Mouse (Mus musculus) heart, embryonic 14.5 days (tissue): ENCODE measurements at regions not wholly inside any gene's neighbourhood (a gene's known extent, or its start where the extent isn't known, plus 50 kb on each side); places are given as distances from the start of the nearest gene placed in this dataset.

Source experiments
- ATAC-seq: fragments of 200-750 bp; cut with Nextera tagmentation; 2 replicates; pipeline ENCODE4 v1.8.0; 2017; ENCODE audit warnings: low read depth, moderate TSS enrichment; ENCODE audit not compliant: insufficient number of reproducible peaks, insufficient read depth, low FRiP score
- H3K27ac ChIP-seq, 2 experiments: fragments of 200-500 bp in 1 of 2; fragments of 300-500 bp in 1 of 2; sonication (generic) in 1 of 2; replicated peaks in 1 of 2; 2 replicates each; pipeline ENCODE4 v1.5.1; 2012 to 2014; ENCODE audit warnings: low read depth in 2 of 2, low read length in 2 of 2, control low read depth in 1 of 2, mild to moderate bottlenecking in 1 of 2, mixed read lengths in 1 of 2; ENCODE audit not compliant: control insufficient read depth in 1 of 2, insufficient read depth in 1 of 2
- H3K27me3 ChIP-seq: fragments of 300-500 bp; sonication (generic); 2 replicates; pipeline ENCODE4 v1.6.1; 2014; ENCODE audit warnings: mild to moderate bottlenecking, low read length, control low read depth; ENCODE audit not compliant: control insufficient read depth, insufficient read depth
- H3K36me3 ChIP-seq: fragments of 300-500 bp; sonication (generic); 2 replicates; pipeline ENCODE4 v1.6.1; 2014; ENCODE audit warnings: mild to moderate bottlenecking, control low read depth, low read length, mixed read lengths; ENCODE audit not compliant: control insufficient read depth, insufficient read depth
- H3K4me1 ChIP-seq, 2 experiments: fragments of 200-500 bp in 1 of 2; fragments of 300-500 bp in 1 of 2; sonication (generic) in 1 of 2; 2 replicates each; pipeline ENCODE4 v1.6.1; 2012 to 2014; ENCODE audit warnings: low read length in 2 of 2, control low read depth in 1 of 2, mixed read lengths in 1 of 2; ENCODE audit not compliant: control insufficient read depth in 2 of 2, insufficient read depth in 2 of 2
- H3K4me2 ChIP-seq: fragments of 300-500 bp; sonication (generic); 2 replicates; pipeline ENCODE4 v1.6.1; 2014; ENCODE audit warnings: mild to moderate bottlenecking, low read length
- H3K4me3 ChIP-seq, 2 experiments: fragments of 200-500 bp in 1 of 2; fragments of 300-500 bp in 1 of 2; sonication (generic) in 1 of 2; 2 replicates each; pipeline ENCODE4 v1.5.1; 2012 to 2014; ENCODE audit warnings: low read length in 2 of 2, mild to moderate bottlenecking in 2 of 2, control low read depth in 1 of 2, low read depth in 1 of 2, moderate library complexity in 1 of 2; ENCODE audit not compliant: control insufficient read depth in 1 of 2, insufficient read depth in 1 of 2
- H3K9ac ChIP-seq: fragments of 300-500 bp; sonication (generic); 2 replicates; pipeline ENCODE4 v1.6.1; 2014; ENCODE audit warnings: mild to moderate bottlenecking, low read length
- H3K9me3 ChIP-seq: fragments of 300-500 bp; sonication (generic); 2 replicates; pipeline ENCODE4 v1.6.1; 2016; ENCODE audit warnings: low read length, control low read depth; ENCODE audit not compliant: control insufficient read depth
- WGBS: fragments of 180-500 bp; shearing (Covaris S2); extraction: QIAGEN DNeasy Blood & Tissue Kit; methylation state at CpG from one replicate; pipeline ENCODE4 v1.1.7; 2014; 5-methylcytosine and 5-hydroxymethylcytosine counted together

DNA sequence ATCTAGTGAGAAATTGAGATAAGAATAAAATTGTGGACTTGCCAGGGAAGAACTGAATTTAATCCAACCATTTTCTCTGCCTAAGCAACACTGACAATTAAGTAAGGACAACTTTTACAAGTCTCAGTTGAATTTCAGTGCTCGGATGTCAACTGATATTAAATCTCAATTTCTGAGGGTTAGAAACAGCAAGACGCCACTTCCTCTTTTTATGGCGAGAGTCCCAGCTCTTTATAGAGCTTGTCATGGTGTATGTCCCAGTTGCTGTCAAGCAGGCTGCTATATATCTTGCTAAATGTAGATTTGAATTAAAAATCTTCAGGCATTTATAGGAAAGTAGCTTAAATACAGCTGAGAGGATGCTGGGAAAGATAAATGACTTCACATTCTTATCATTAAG, 697.8 kb upstream of the Got2 start:
- no peak for ATAC-seq
- no peaks in the 10 kb centered on the region for H3K9me3 ChIP-seq
- H3K9ac ChIP-seq, result no peak overlapping the region
- H3K4me2 ChIP-seq, result no peak overlapping the region
- 58% methylated on average over 3 of the region's 3 CpGs for WGBS
- no peak overlapping the region for H3K27ac ChIP-seq
- no peaks in the 10 kb centered on the region for H3K36me3 ChIP-seq
- no peaks in the 10 kb centered on the region for H3K27me3 ChIP-seq
- H3K4me3 ChIP-seq, result no peak overlapping the region
- peaks cover 0 to 2% of the 10 kb centered on the region in 2 experiments; a peak in 1 of 4 replicates for H3K4me1 ChIP-seq

DNA sequence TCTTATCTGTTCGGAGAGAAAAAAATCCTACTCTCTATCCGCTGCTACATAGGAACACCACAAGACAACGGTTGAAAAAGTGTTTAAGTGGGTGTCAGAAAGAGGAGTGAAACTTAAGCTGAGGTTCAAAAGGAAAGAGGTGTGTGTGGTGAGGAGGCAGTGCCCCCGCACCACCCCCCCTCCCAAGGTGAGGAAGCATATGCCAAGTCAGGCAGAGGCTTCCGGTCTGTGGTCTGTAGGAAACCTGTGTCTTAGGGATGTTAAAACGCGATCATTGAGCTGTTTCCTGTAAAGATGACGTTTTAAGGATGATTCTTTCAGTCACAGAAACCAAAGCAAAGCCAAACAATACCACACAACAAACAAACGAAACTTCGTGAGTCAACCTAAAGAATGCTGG, 664.2 kb upstream of the Got2 start:
- no peak overlapping the region for H3K27ac ChIP-seq
- H3K4me2 ChIP-seq, result no peak overlapping the region
- H3K9me3 ChIP-seq, result no peaks in the 10 kb centered on the region
- no peak for ATAC-seq
- H3K4me1 ChIP-seq, result no peaks in the 10 kb centered on the region; a peak in 1 of 4 replicates
- H3K9ac ChIP-seq, result no peak overlapping the region
- 67% methylated on average over 10 of the region's 10 CpGs for WGBS
- no peak overlapping the region for H3K4me3 ChIP-seq
- H3K36me3 ChIP-seq, result no peaks in the 10 kb centered on the region
- no peaks in the 10 kb centered on the region for H3K27me3 ChIP-seq

DNA sequence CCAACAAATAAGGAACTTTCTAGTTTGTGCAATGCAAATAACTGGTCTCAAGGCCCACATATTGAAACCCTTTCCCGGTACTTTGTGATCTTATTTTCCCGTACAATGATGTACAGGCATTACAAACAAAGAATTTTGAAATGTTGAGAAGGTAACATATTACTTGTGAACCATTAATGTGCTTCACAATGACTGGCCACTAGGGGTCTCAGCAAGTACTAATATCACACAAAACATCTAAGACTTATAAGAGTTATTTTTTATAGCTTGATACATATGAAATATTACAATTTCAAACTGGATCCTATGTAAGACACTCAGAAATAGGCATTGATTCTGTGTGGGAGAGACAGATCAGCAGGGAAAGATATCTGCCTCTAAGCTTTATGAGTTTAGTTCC, 662.1 kb upstream of the Got2 start:
- Histone ChIP-seq H3K36me3 (no peaks in the 10 kb centered on the region), H3K4me1 (no peaks in the 10 kb centered on the region; a peak in 1 of 4 replicates), H3K27me3 (no peaks in the 10 kb centered on the region), H3K4me3 (no peak overlapping the region), H3K27ac (no peak overlapping the region), H3K4me2 (no peak overlapping the region), H3K9me3 (no peaks in the 10 kb centered on the region), H3K9ac (no peak overlapping the region)
- ATAC-seq, result no peak
- 88% methylated on average over 2 of the region's 2 CpGs for WGBS

DNA sequence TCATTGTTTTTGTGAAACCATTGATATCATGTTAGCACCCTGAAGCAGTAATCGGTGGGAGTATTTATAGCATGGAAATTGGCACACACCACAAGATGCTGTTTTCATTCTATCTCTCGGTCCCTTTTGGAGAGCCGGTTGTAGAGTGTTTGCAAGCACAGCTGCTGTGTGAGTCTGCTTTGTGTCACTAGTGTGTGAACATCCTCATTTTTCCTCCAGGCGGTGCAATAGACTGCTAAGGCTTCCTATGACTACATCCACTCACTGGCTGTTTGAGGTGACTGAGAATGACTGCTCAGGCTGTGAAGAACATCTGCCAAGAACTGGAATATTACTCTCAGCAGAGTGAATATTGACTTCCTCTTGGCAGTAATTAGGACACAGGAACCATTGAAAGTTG, 660.3 kb upstream of the Got2 start:
- Histone ChIP-seq H3K4me1 (no peaks in the 10 kb centered on the region; a peak in 1 of 4 replicates), H3K27me3 (no peaks in the 10 kb centered on the region), H3K36me3 (no peaks in the 10 kb centered on the region), H3K4me3 (no peak overlapping the region), H3K9ac (no peak overlapping the region), H3K4me2 (no peak overlapping the region), H3K27ac (no peak overlapping the region), H3K9me3 (no peaks in the 10 kb centered on the region)
- 28% methylated on average over 4 of the region's 4 CpGs for WGBS
- no peak for ATAC-seq

DNA sequence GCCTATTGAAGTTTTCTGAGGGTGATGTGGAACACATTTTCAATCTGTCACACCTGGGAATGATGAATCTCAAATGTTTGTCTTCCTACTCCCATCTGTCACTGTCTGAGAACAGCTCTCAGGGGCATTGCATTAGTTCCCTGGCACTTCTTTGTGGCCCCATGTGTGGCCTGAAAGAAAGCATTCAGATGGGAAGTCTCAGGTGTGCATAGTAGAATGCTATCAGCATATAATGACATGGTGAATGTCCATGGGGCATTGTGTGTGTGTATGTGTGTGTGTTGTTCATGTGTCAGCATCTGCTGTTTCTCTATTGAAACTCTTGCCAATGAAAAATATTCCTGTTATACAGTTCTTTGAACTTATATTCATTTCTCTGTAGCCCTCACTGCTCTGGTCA, 659.8 kb upstream of the Got2 start:
- Histone ChIP-seq H3K4me2 (no peak overlapping the region), H3K4me3 (no peak overlapping the region), H3K9me3 (no peaks in the 10 kb centered on the region), H3K4me1 (no peaks in the 10 kb centered on the region; a peak in 1 of 4 replicates), H3K9ac (no peak overlapping the region), H3K27me3 (no peaks in the 10 kb centered on the region), H3K27ac (no peak overlapping the region), H3K36me3 (no peaks in the 10 kb centered on the region)
- no peak for ATAC-seq

DNA sequence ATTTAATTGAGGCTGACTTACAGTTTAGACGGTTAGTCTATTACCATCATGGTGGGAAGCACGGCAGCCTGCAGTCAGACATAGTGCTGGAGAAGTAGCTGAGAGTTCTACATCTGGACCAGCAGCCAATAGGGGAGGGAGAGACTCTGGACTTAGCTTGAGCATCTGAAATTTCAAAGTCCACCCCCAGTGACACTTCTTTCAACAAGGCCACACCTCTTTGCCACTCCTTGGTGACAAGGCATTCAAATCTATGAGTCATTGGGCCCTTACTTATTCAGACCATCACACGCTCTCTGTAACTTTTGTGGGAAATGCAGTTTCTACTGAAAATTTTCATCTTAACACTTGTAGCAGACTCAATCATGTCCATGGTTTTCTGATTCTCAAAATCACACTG, 653.9 kb upstream of the Got2 start:
- Histone ChIP-seq H3K4me2 (no peak overlapping the region), H3K4me1 (no peaks in the 10 kb centered on the region), H3K27ac (no peak overlapping the region), H3K27me3 (no peaks in the 10 kb centered on the region), H3K9ac (no peak overlapping the region), H3K36me3 (no peaks in the 10 kb centered on the region), H3K4me3 (no peak overlapping the region), H3K9me3 (no peaks in the 10 kb centered on the region)
- no peak for ATAC-seq
- WGBS, result 90% methylated on average over 3 of the region's 3 CpGs

DNA sequence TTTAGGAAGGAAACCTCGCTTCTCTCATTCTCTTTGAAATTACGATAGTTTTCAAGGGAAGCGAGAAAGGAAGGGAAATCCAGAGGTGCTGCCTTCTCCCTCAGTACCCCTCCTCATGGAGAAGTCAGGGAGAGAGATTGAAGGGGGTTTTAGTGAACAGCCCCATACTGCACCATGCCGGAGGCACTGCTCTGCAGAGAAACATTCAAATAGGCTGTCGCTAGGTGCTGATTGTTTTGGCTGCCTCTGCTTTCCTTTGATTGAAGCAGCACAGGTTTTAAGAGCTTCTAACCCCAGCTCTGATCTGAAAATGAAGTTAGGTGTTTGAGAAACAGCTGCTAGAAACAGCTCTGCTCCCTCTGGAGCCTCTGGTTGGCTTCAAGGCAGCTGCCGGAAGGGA, 610.5 kb upstream of the Got2 start:
- Histone ChIP-seq H3K36me3 (no peaks in the 10 kb centered on the region), H3K4me1 (no peaks in the 10 kb centered on the region), H3K9ac (no peak overlapping the region), H3K27ac (no peak overlapping the region), H3K9me3 (no peaks in the 10 kb centered on the region), H3K27me3 (no peaks in the 10 kb centered on the region), H3K4me2 (no peak overlapping the region), H3K4me3 (no peak overlapping the region)
- WGBS, result 67% methylated on average over 6 of the region's 6 CpGs
- ATAC-seq, result no peak

DNA sequence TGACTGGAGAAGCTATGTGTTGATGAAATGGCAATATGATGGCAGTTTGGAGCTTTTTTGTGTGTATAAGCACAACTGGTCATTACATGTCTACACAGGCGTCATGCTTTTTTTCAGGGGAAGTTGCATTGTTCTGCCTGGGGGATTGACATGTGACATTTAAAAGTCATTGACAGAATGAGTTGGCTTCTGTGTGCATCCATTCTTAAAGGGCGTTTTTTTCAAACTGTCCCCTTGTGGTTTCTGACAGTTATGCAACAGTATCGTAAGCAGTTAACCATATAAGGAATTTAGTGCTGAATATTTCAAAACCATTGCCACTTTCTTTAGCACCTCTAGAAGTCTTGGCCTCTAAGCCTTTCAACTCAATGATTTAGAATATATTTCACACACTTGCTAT, 607.1 kb upstream of the Got2 start:
- Histone ChIP-seq H3K36me3 (no peaks in the 10 kb centered on the region), H3K9me3 (no peaks in the 10 kb centered on the region), H3K27me3 (no peaks in the 10 kb centered on the region), H3K27ac (no peak overlapping the region), H3K9ac (no peak overlapping the region), H3K4me3 (no peak overlapping the region), H3K4me2 (no peak overlapping the region), H3K4me1 (no peaks in the 10 kb centered on the region)
- ATAC-seq, result no peak
- 83% methylated on average over 3 of the region's 3 CpGs for WGBS
